Mouse (Mus musculus) myocyte (in vitro differentiated cells): Measurements from ENCODE around the gene Slc24a2.

Experiments used
- CEBPB ChIP-seq: IDR thresholded peaks from 2 replicates; pipeline ENCODE4 v1.6.1; 2011; ENCODE audit warnings: mild to moderate bottlenecking, moderate library complexity; ENCODE audit not compliant: poor library complexity, insufficient read depth, severe bottlenecking
- E2F4 ChIP-seq: IDR thresholded peaks from one replicate; pipeline ENCODE4 v1.6.1; 2011; ENCODE audit warnings: mild to moderate bottlenecking, control low read depth, moderate library complexity; ENCODE audit not compliant: insufficient read depth
- MAX ChIP-seq: IDR thresholded peaks from one replicate; pipeline ENCODE4 v1.6.1; 2011; ENCODE audit warnings: low read depth, mild to moderate bottlenecking, control low read depth
- MYOD1 ChIP-seq, 3 experiments: IDR thresholded peaks; one replicate each; pipeline ENCODE4 v1.6.1; 2011; ENCODE audit warnings: control low read depth in 2 of 3, low read depth in 2 of 3, mild to moderate bottlenecking in 2 of 3, moderate library complexity in 1 of 3; ENCODE audit not compliant: insufficient read length in 2 of 3, control insufficient read depth in 1 of 3
- MYOG ChIP-seq, 3 experiments: IDR thresholded peaks; one replicate each; pipeline ENCODE4 v1.6.1; 2011; ENCODE audit warnings: control low read depth in 2 of 3, low read depth in 2 of 3, mild to moderate bottlenecking in 2 of 3; ENCODE audit not compliant: insufficient read length in 2 of 3, control insufficient read depth in 1 of 3, insufficient read depth in 1 of 3
- POLR2A ChIP-seq: IDR thresholded peaks from one replicate; pipeline ENCODE4 v1.6.1; 2011; ENCODE audit warnings: low read depth, mild to moderate bottlenecking, control low read depth, moderate library complexity; ENCODE audit not compliant: insufficient read length
- POLR2AphosphoS2 ChIP-seq: IDR thresholded peaks from one replicate; pipeline ENCODE4 v1.6.1; 2011; ENCODE audit warnings: low read depth, control low read depth; ENCODE audit not compliant: insufficient read length
- REST ChIP-seq: IDR thresholded peaks from one replicate; pipeline ENCODE4 v1.6.1; 2011; ENCODE audit warnings: mild to moderate bottlenecking, control low read depth, moderate library complexity; ENCODE audit not compliant: insufficient read depth, insufficient read length
- TCF3 ChIP-seq: IDR thresholded peaks from one replicate; pipeline ENCODE4 v1.6.1; 2011; ENCODE audit warnings: low read depth, control low read depth; ENCODE audit not compliant: insufficient read length

- TF ChIP-seq MYOG (IDR thresholded peaks at IDR 0.05; ENCODE audit: control insufficient read depth in 1 of 3, insufficient read depth in 1 of 3, insufficient read length in 2 of 3, low read depth in 2 of 3) (no peak), POLR2A (no peak), E2F4 (no peak), POLR2AphosphoS2 (no peak), TCF3 (no peak), REST (no peak), MAX (no peak), MYOD1 (IDR thresholded peaks at IDR 0.05; ENCODE audit: control insufficient read depth in 1 of 3, insufficient read length in 2 of 3, low read depth in 2 of 3) (no peak), CEBPB (no peak)
Measured at GRCm38 (mm10) chr4:87273476-87273875, 43.2 kb upstream of the Slc24a2 start.
